ENCODE assay signal across 15 mouse cellular contexts in the genomic region with DNA sequence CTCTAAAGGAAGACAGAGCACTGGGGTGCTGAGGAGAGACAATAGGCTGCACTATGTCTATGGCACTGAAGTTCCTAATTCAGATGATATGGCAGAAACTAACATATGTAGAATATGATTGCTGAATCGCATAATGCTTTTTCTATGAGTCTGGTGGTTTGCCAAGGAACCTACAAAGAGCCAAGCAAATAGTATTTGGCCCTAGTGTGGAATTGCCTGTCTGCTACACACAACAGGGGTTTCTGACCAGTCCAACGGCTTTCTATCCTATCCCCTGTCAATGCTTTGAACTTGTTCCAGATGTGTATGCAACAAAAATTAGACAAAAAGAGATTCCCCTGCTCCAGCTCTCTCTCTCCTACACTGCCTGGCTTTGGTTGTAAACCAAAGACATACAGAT.
DNase-seq lines count a peak whose midpoint lies in the region; ATAC-seq and TF ChIP-seq lines count a peak whose summit lies in the region.
"Had no signal": no experiment of that assay in that cellular context is flagged by ENCODE, and none has a peak within 500 bp of the region (broad histone marks: within the 10 kb centered on the region; RNA-seq: fewer than 3 reads in every experiment).

No protein-coding gene starts in this region.

- H3K4me3 ChIP-seq in forebrain, embryonic 11.5 days (ENCODE audit: low read depth, low read length): no peak overlapping the region
- no peak overlapping the region for H3K4me3 ChIP-seq in forebrain, embryonic 10.5 days
- no peak overlapping the region for H3K4me3 ChIP-seq in forebrain, embryonic 12.5 days (replicated peaks)
- H3K4me3 ChIP-seq in hindbrain, embryonic 16.5 days (ENCODE audit: low read length): no peak overlapping the region
- no peak overlapping the region for H3K4me3 ChIP-seq in midbrain, embryonic 14.5 days (replicated peaks; ENCODE audit: low read depth, low read length)
- H3K4me3 ChIP-seq in kidney, embryonic 14.5 days (ENCODE audit: low read length): no peak overlapping the region
- no peak overlapping the region for H3K4me3 ChIP-seq in liver, postnatal 0 days (ENCODE audit: low read depth, low read length)
- H3K4me3 ChIP-seq: heart, embryonic 13.5 days; megakaryocyte, embryonic 14.5 days had no signal

- TF ChIP-seq CTCF in liver, postnatal 0 days (IDR thresholded peaks at IDR 0.05; ENCODE audit: low read depth): no peak

- no peak overlapping the region for H3K9ac ChIP-seq in forebrain, embryonic 11.5 days (ENCODE audit: low read length)
- no peak overlapping the region for H3K9ac ChIP-seq in forebrain, embryonic 12.5 days
- H3K9ac ChIP-seq in hindbrain, embryonic 16.5 days (ENCODE audit: low read depth, low read length): no peak overlapping the region
- H3K9ac ChIP-seq in midbrain, embryonic 14.5 days (replicated peaks; ENCODE audit: low read length): no peak overlapping the region
- no peak overlapping the region for H3K9ac ChIP-seq in kidney, embryonic 14.5 days (ENCODE audit: low read depth, low read length)
- H3K9ac ChIP-seq in liver, postnatal 0 days (replicated peaks): no peak overlapping the region
- H3K9ac ChIP-seq: heart, embryonic 13.5 days had no signal

- H3K27me3 ChIP-seq in forebrain, embryonic 11.5 days (ENCODE audit: control insufficient read depth, insufficient read depth, low read length): no peaks in the 10 kb centered on the region
- H3K27me3 ChIP-seq in forebrain, embryonic 10.5 days (ENCODE audit: poor library complexity, severe bottlenecking): no peaks in the 10 kb centered on the region
- H3K27me3 ChIP-seq in forebrain, embryonic 12.5 days: no peaks in the 10 kb centered on the region
- H3K27me3 ChIP-seq in hindbrain, embryonic 16.5 days (replicated peaks; ENCODE audit: control insufficient read depth, insufficient read depth, low read length): no peaks in the 10 kb centered on the region
- no peaks in the 10 kb centered on the region for H3K27me3 ChIP-seq in midbrain, embryonic 14.5 days (ENCODE audit: control insufficient read depth, insufficient read depth, low read length)
- no peaks in the 10 kb centered on the region for H3K27me3 ChIP-seq in kidney, embryonic 14.5 days (ENCODE audit: control insufficient read depth, insufficient read depth, low read length)
- no peaks in the 10 kb centered on the region for H3K27me3 ChIP-seq in liver, postnatal 0 days (ENCODE audit: insufficient read depth, low read length)
- H3K27me3 ChIP-seq: heart, embryonic 13.5 days; megakaryocyte, embryonic 14.5 days had no signal

- no peak for TF ChIP-seq EP300 in liver, postnatal 0 days (IDR thresholded peaks at IDR 0.05; ENCODE audit: low read depth)

- H3K9me3 ChIP-seq in forebrain, embryonic 11.5 days (ENCODE audit: control insufficient read depth, low read length): no peaks in the 10 kb centered on the region
- H3K9me3 ChIP-seq in forebrain, embryonic 10.5 days: no peaks in the 10 kb centered on the region
- H3K9me3 ChIP-seq in forebrain, embryonic 12.5 days: no peaks in the 10 kb centered on the region
- H3K9me3 ChIP-seq in hindbrain, embryonic 16.5 days (ENCODE audit: control insufficient read depth, low read length): no peaks in the 10 kb centered on the region
- no peaks in the 10 kb centered on the region for H3K9me3 ChIP-seq in midbrain, embryonic 14.5 days (ENCODE audit: control insufficient read depth, low read length)
- H3K9me3 ChIP-seq in kidney, embryonic 14.5 days (ENCODE audit: control insufficient read depth, low read length): no peaks in the 10 kb centered on the region
- H3K9me3 ChIP-seq in liver, postnatal 0 days (ENCODE audit: low read length): no peaks in the 10 kb centered on the region
- H3K9me3 ChIP-seq: heart, embryonic 13.5 days had no signal

- 0 out of 2 replicates have a peak, but pooled peaks cover 3% of the 10 kb centered on the region for H3K4me1 ChIP-seq in forebrain, embryonic 11.5 days (replicated peaks; ENCODE audit: control insufficient read depth, insufficient read depth, low read length)
- peaks cover 15% of the 10 kb centered on the region for H3K4me1 ChIP-seq in forebrain, embryonic 10.5 days
- H3K4me1 ChIP-seq in forebrain, embryonic 12.5 days: peaks cover 19% of the 10 kb centered on the region
- peaks cover 7% of the 10 kb centered on the region; the same call in 1 of the 2 replicates for H3K4me1 ChIP-seq in hindbrain, embryonic 16.5 days (ENCODE audit: control insufficient read depth, insufficient read depth, low read depth, low read length)
- no peaks in the 10 kb centered on the region; the same call in 1 of the 2 replicates for H3K4me1 ChIP-seq in midbrain, embryonic 14.5 days (ENCODE audit: control insufficient read depth, insufficient read depth, low read length)
- no peaks in the 10 kb centered on the region for H3K4me1 ChIP-seq in kidney, embryonic 14.5 days (ENCODE audit: control insufficient read depth, insufficient read depth, low read length)
- H3K4me1 ChIP-seq in liver, postnatal 0 days (ENCODE audit: insufficient read depth): no peaks in the 10 kb centered on the region
- H3K4me1 ChIP-seq: megakaryocyte, embryonic 14.5 days had no signal

- peak overlapping the region; percentile 25; the same call in 1 of the 2 replicates for H3K27ac ChIP-seq in forebrain, embryonic 11.5 days (ENCODE audit: low read depth, low read length)
- H3K27ac ChIP-seq in forebrain, embryonic 10.5 days: no peak overlapping the region
- H3K27ac ChIP-seq in forebrain, embryonic 12.5 days: peak overlapping the region; percentile 66
- H3K27ac ChIP-seq in hindbrain, embryonic 16.5 days (ENCODE audit: low read depth, low read length): no peak overlapping the region; the same call in 1 of the 2 replicates
- H3K27ac ChIP-seq in midbrain, embryonic 14.5 days (replicated peaks; ENCODE audit: low read depth, low read length): peak overlapping the region; percentile 28; the same call in 1 of the 2 replicates
- H3K27ac ChIP-seq in kidney, embryonic 14.5 days (ENCODE audit: low read depth, low read length): no peak overlapping the region
- H3K27ac ChIP-seq in liver, postnatal 0 days (ENCODE audit: low read depth): no peak overlapping the region
- H3K27ac ChIP-seq: heart, embryonic 13.5 days had no signal

- DNase-seq in forebrain, embryonic 11.5 days (ENCODE audit: low spot score): no peak
- DNase-seq in forebrain, embryonic 10.5 days (ENCODE audit: extremely low spot score, low spot score): no peak
- DNase-seq in midbrain, embryonic 14.5 days: no peak
- no peak for DNase-seq in embryo, embryonic 10 days (ENCODE audit: low spot score)
- no peak for DNase-seq in liver, postnatal 0 days
- DNase-seq: cerebellum, adult 2 months; embryo, embryonic 11 days; kidney, postnatal 14 days; right cerebral cortex, postnatal 4 days; thymus, postnatal 36 days had no signal

- 78% methylated on average over 2 of the region's 2 CpGs for WGBS in forebrain, embryonic 11.5 days
- WGBS in forebrain, embryonic 10.5 days: 78% methylated on average over 2 of the region's 2 CpGs
- WGBS in forebrain, embryonic 12.5 days: 81% methylated on average over 2 of the region's 2 CpGs
- 70% methylated on average over 2 of the region's 2 CpGs for WGBS in hindbrain, embryonic 16.5 days
- WGBS in midbrain, embryonic 14.5 days: 73% methylated on average over 2 of the region's 2 CpGs
- 90% methylated on average over 2 of the region's 2 CpGs for WGBS in kidney, embryonic 14.5 days
- 78% methylated on average over 2 of the region's 2 CpGs for WGBS in liver, postnatal 0 days (ENCODE audit: insufficient replicate concordance)

- ATAC-seq in forebrain, embryonic 11.5 days (replicated peaks; ENCODE audit: low FRiP score): no peak
- no peak for ATAC-seq in forebrain, embryonic 12.5 days (ENCODE audit: low FRiP score)
- 0 out of 2 replicates have a peak, but pooled peaks have one; percentile 37 for ATAC-seq in hindbrain, embryonic 16.5 days
- ATAC-seq in midbrain, embryonic 14.5 days (ENCODE audit: low FRiP score, low TSS enrichment): no peak
- no peak for ATAC-seq in kidney, embryonic 14.5 days (ENCODE audit: low FRiP score, low TSS enrichment)
- ATAC-seq in liver, postnatal 0 days: no peak

- no peak overlapping the region for H3K4me2 ChIP-seq in forebrain, embryonic 11.5 days (ENCODE audit: low read depth, low read length, severe bottlenecking)
- H3K4me2 ChIP-seq in forebrain, embryonic 12.5 days: no peak overlapping the region
- no peak overlapping the region for H3K4me2 ChIP-seq in hindbrain, embryonic 16.5 days (ENCODE audit: low read length)
- no peak overlapping the region for H3K4me2 ChIP-seq in midbrain, embryonic 14.5 days (ENCODE audit: low read length)
- no peak overlapping the region for H3K4me2 ChIP-seq in kidney, embryonic 14.5 days (replicated peaks; ENCODE audit: low read depth, low read length)
- no peak overlapping the region for H3K4me2 ChIP-seq in liver, postnatal 0 days (ENCODE audit: low read depth, low read length)
- H3K4me2 ChIP-seq: heart, embryonic 13.5 days had no signal

- H3K36me3 ChIP-seq in forebrain, embryonic 11.5 days (ENCODE audit: control insufficient read depth, insufficient read depth, low read length): no peaks in the 10 kb centered on the region
- no peaks in the 10 kb centered on the region for H3K36me3 ChIP-seq in forebrain, embryonic 10.5 days (replicated peaks)
- H3K36me3 ChIP-seq in forebrain, embryonic 12.5 days (replicated peaks): no peaks in the 10 kb centered on the region
- no peaks in the 10 kb centered on the region for H3K36me3 ChIP-seq in hindbrain, embryonic 16.5 days (ENCODE audit: control insufficient read depth, insufficient read depth, low read length)
- H3K36me3 ChIP-seq in midbrain, embryonic 14.5 days (ENCODE audit: control insufficient read depth, insufficient read depth, low read length): no peaks in the 10 kb centered on the region
- H3K36me3 ChIP-seq in kidney, embryonic 14.5 days (ENCODE audit: control insufficient read depth, insufficient read depth, low read length): no peaks in the 10 kb centered on the region
- H3K36me3 ChIP-seq in liver, postnatal 0 days (replicated peaks; ENCODE audit: insufficient read depth, low read length): no peaks in the 10 kb centered on the region
- H3K36me3 ChIP-seq: heart, embryonic 13.5 days had no signal

Comparison
In these comparisons a context has a peak if more than half of its experiments do, and no peak if none do; other contexts are left out.
1. H3K27ac ChIP-seq: peak in forebrain, embryonic 11.5 days (single experiment), forebrain, embryonic 12.5 days (single experiment) and midbrain, embryonic 14.5 days (single experiment); none in forebrain, embryonic 10.5 days (single experiment), hindbrain, embryonic 16.5 days (single experiment), kidney, embryonic 14.5 days (single experiment) and liver, postnatal 0 days (single experiment).